Mouse (Mus musculus): ENCODE measurements around the gene Ddx39b. TPM values are rescaled to one million over a fixed set of nuclear protein-coding genes. Genes with fewer than 3 reads are reported as not detected.
"Not testable (repeated sequence)": the region's sequence is repeated elsewhere in the genome, so short reads cannot be mapped to it uniquely, and the experiment has no call there.

Gene Ddx39b
- total RNA-seq, 2 experiments from 2014 or later = 189 to 235 TPM

DNA sequence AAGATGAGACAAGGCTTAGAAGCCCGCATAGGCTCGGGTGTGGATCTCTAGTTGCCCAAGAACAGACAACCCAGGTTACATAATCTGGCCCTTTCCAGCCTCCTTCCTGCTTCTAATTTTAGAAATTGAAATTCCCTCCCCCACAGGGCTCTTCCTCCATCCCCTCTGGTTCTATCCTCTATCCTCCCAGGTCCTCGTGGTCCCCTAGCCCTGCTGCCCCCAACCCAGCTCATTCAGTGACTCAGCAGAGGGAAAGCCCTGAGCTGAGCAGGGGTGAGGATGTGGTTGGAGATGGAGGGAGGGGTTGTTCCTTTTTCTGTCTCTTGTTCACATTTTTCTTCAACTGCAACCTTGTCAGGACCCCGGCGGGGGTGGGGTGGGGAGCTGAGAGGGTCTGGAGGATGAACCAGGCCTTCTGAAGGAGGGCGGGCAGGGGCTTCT lies 21.9 kb upstream of the Ddx39b start:
- no peak for DNase-seq

DNA sequence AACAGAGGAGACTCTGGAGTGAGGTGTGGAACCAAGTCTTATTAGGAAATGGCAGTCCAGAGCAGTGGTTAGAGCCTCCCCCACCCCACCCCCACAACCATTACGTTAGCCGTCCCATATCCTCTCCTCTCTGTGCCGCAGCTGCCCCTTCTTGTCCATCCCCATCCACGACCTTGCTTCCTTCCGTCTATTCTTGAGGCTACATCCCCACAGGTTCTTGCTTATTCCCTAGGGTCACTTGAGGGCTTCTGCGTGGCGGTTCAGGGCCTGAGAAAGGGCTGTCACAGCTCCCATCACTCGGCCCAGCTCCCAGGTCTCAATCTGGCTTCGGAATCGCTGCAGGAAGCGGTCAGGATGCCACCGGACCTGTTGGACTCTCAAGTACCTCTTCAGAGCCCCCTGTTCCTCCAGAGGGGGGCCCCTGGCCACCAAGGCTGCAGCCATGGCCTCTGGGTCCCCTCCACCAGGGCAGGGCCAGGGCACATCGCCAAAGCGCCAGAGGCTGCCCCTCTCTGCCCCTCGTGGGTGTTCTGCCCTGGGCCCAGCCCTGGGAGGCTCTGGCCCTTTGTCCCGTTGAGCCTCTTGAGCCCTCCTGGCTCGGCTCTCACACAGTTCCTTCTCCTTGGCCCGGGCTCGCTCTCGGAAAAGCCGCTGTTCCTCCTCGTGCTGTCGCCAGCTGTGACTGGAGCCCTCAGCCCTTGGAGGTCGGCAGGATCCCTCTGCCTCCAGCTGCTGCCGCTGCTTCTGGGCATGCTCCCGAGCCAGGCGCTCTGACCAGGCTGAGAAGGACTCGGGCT lies 21.2 kb upstream of the Ddx39b start, which contains the start of gene Gm16181:
TSS of gene Gm16181 (plus strand) at position 679 of the 797 bp plus-strand sequence.
- DNase-seq = no peak

DNA sequence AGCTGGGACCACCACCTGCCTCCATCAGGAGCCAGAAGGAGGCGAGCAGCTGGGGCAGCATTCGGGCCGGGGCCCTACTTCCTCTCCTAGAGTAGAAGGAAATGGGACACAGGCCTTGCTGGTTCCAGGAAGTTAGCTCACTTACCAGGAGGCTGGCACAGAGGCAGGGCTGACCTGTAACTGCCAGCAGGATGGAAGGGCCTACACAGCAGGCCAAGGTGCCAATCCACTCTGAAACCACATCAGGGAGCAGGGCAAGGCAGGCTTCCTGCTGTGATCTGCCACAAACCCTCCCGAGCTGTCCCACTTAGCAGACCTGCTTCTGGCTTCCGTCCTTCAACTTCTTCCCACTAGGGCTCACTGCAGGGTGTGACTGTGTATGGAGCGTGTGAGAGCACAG lies 19.2 kb upstream of the Ddx39b start:
- no peak for DNase-seq

DNA sequence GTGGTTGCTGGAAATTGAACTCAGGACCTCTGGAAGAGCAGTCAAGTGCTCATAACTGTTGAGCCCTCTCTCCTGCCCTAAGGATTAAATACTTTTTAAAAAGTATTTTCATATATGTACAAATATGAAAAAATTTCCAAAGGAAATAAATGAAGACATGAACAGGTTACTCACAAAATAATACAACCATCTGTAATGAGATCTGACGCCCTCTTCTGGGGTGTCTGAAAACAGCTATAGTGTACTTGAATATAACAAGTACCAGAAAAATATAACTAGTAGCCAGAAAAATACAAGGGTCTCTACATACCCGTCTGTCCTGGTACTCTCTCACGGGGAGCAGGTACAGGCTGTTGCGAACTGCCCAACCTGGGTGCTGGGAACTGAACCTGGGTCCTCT lies 16.9 kb upstream of the Ddx39b start:
- no peak for DNase-seq

DNA sequence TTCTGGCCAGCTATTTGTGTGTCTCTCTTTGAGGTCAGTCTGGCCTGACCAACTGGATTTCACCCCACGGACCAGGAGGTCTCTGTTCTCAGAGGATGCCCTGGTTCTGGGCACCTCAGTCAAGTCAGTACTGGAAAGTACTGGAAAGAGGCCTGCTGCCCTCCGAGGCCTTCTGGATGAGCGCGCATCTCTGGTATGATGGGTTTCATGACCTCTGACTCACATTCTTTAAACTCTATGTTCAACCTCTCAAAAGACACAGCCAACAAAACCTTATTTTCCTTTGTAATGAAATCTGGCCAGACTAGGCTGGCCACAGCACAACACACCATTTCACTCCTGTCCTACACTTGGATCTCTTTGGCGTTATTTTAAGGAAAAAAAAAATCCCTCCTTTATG lies 16.1 kb upstream of the Ddx39b start:
- DNase-seq = no peak

DNA sequence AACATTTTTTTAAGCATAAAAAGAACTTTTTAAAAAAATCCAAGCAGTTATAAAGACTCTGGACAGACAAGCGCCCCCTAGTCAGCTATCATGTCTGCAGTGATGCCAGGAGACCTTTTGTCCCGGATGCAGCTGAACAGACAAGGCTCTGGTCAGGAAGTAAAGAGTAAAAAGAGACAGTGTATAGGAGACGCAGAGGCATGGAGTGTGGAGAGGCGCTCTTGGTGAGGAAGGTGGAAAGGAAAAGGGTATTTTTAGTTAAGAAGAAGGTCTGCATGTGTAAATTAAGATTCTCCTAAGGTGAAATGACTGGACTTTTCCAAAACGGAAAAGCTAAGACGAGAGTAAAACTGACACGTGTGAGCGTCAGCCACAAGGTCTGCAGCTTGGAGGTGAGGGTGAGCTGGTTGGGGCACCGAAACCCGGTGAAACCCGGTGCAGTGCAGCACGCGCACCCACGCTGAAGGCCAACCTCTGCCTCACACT lies 14.9 kb upstream of the Ddx39b start:
- no peak for DNase-seq

DNA sequence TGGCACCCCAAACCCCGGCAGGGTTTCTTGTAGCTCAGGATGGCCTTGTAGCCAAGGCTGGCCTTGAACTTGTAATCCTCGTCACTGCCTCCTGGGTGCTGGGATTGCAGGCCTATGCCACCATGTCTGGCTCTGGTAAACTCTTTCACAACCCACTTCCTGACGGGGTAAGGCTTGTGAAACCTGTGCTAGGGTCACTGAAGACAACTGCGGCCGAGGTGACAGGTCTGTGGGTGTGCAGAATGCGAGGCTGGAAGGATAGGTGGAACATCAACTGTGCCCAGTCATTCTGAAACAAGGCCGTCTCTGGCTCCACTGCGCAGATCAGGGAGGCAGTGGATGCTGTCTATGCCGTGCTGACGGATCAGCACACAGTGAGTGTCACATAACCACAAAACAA lies 10.5 kb upstream of the Ddx39b start:
- DNase-seq = no peak

DNA sequence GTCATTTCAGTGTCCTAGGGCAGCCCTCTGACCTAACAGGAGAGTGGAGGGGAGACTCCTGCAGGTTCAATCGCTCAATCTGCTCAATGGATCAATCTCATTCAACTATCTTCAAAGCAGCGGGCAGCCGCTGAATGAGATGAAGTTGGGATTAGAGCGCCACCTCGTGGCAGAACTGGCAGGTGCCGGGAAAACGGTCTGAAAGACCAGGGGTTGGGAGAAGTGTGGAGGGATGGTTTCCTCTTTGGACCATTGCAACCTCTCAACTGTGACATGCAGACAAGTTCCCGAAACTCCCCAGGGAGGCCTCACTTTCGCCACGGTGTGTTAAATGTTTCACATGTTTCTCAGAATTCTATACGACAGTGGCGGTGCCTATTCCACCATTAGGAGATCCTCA lies 9.5 kb upstream of the Ddx39b start:
- DNase-seq = peak; percentile 92

DNA sequence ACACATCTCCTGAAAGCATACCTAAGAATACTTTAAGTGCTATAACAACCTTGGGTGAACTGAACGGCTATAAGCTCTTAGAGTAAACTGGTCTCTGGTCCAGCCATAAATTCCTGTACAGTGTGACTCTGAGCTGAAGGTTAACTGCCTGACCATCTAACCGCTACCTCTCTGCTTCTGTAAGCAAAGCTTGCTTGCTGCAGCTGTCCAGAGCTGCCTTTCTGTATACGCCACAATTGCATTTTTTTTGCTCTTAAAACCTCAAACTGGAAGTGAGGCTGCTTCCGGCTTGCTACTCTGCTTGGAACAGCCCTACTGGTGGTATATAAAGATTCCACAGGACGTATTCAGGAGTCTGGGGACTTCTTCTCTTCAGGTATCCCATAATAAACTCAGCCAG lies 8.9 kb upstream of the Ddx39b start:
- no peak for DNase-seq

DNA sequence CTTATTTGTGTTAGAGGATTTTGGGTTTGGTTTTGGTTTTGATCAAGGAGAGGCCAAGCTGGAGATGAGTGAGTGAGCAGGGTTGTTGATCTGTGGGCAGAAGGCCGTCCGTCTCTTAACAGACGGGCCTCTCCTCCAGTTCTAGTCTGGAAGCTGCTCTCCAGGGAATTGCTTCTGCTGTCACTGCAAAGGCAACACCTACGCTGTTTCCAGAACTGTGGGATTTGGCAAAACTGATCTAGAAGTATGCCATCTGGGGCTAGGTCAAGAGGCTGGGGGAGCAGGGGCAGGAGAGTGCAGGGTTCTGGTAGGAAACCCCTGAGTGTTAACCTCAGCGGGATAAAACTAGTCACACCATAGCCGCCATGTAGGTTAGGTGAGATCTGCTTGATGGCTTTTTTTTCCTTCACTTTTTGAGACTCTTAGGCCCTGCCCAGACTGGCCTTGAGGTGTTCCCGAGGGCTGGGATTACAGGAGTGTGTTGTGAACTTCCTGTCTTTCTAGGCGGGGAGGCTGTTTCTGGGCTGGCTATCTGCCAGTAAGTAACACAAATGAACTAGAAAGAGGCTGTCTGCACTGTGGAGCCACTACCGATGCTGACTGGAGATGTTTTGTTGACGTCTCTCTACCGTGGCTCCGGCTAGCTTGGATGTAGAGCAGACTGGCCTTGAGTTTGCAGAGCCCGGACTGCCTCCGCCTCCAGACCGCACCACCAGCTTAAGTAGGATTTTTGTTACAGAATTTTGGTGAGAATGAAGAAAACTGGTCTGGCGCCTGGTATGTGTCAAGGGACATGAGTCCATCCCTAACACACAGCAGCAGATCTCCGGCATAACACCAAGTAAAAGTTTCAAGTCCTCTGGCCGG lies 8.2 kb upstream of the Ddx39b start, which contains the start of gene Atp6v1g2:
TSS of gene Atp6v1g2 (plus strand) at position 547 of the 867 bp plus-strand sequence.
- DNase-seq = peak; percentile 54

DNA sequence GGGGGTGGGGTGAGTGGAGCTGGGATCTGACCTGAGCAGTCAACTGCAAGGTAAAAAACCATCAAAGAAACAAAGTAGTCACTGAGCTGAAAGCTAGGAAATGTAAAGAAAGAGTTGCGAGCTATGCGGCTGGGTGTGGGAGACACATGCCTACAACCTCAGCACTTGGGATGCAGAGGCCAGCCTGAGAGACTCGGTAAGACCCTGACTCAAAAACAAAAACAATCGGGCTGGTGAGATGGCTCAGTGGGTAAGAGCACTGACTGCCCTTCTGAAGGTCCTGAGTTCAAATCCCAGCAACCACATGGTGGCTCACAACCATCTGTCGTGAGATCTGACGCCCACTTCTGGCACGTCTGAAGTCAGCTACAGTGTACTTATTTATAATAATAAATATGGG lies 7.5 kb upstream of the Ddx39b start:
- DNase-seq = not testable (repeated sequence)

DNA sequence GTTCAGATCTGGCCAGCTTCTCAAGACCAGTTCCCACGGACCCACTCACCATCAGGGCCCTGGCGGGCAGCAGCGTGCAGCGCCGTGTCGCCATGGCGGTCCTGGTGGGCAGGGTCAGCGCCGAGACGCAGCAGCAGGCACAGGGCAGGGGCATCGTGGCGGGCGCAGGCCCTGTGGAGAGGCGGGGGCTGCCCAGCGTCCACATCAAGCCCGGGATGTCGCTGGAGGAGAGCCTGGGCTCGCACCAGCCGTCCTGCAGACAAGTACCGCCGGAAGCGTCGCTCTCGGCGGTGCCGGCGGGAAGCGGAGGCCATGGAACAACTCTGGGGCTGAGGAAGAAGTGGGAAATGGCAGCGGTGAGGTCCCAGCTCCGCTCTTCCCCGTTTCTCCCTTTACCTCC lies 6.6 kb upstream of the Ddx39b start:
- peak; percentile 68 for DNase-seq

DNA sequence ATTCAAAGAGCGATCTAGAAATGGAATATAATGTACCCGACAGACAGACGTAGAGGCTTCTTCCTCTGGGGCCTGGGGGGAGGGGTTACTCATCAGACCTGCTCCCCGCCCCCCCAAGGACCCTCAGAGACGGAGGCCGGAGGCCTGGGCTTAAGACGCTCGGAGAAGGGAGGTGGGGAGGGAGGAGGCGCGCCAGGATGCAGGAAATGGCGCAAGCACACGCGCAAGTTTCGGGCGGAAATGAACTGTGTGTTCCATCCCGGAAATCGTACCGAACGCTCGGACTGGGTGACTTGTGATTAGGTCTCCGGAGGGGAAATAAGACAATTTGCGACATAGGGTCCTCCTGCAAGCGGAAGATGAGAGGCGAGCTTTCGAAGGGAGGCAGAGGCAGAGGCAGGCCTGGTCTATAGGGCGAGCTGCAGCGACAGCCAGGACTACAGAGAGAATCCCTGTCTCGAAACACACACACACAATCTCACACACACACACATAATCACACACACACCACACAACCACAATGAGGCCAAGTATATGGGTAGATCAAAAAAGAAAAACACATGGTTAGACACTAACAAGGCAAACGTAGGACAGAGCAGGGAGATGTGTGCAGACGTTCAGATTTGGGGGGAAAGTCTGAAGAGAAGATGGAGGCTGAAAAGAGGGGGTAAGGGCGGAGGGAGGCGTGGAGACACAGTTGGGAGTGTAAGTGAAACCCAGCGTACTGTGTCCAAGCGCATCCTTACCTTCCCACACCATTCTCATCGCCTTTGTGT lies 5.7 kb upstream of the Ddx39b start, which contains the start of gene Nfkbil1:
TSS of gene Nfkbil1 (minus strand) at position 179 of the 776 bp plus-strand sequence.
- peak; percentile 94 for DNase-seq

DNA sequence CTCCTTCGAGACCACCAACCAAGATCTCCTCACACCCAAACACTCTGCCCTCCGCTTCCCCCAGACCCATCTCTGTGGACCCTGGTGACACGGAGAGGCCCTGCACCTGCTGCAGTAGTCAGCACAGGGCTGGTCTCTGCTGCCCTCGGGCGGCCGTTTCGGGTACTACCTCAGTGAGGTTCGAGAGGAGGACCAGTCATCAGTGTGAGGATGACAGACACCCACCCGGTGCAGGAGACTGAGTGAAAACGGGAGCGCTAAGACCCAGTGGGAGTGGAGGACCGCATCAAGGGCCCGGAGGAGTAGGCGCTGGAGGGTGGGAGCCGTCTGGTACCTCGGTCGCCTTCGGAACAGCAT lies 5.2 kb upstream of the Ddx39b start:
- peak; percentile 99 for DNase-seq

DNA sequence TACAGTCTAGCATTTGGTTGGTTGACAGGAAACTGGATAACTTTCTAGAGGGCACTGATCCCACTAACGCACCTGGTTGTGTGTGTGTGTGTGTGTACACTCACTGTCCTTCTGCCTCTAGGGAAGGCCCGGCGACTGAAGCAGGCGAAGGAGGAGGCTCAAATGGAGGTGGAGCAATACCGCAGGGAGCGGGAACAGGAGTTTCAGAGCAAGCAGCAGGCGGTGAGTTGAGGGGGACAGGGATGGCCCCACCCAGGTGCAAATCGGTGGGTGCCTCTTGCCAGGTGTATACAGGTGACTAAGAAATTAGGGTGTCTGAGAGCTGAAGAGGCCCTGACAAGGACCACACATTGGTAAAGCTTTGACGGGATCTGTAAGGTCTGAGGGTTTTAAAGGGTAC lies 4.5 kb upstream of the Ddx39b start:
- no peak for DNase-seq

DNA sequence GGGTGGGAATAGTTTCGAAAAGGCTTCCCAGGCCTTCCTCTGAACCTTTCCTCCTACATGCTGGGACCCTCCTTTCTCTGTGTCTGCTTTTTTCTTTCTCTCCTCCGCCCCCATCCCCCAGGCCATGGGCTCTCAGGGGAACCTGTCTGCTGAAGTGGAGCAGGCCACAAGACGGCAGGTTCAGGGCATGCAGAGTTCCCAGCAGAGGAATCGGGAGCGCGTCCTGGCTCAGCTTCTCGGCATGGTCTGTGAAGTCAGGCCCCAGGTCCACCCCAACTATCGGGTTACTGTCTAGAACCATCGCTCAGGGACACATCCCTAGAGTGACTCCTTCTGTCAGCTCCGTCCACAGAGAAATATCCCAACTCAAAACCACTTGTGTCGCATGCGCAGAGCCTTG lies 4.0 kb upstream of the Ddx39b start:
- no peak for DNase-seq

DNA sequence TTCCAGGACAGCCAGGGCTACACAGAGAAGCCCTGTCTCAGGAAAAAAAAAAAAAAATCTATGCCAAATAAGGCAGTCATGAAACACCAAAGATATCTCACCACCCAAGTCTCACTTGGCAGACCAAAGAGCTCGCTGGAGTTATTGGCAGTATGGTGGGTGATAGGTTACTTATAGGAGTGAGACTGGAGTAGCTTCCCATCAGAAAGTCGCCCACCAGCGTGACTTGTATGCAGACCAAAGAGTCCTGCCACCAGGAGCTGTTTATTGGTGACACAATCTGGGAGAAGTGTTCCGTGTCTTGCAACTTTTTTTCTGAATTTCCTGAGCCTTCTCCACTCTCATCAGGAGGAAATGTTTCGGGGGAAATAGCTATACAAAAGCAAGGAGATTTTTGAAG lies 1.8 kb upstream of the Ddx39b start:
- no peak for DNase-seq

DNA sequence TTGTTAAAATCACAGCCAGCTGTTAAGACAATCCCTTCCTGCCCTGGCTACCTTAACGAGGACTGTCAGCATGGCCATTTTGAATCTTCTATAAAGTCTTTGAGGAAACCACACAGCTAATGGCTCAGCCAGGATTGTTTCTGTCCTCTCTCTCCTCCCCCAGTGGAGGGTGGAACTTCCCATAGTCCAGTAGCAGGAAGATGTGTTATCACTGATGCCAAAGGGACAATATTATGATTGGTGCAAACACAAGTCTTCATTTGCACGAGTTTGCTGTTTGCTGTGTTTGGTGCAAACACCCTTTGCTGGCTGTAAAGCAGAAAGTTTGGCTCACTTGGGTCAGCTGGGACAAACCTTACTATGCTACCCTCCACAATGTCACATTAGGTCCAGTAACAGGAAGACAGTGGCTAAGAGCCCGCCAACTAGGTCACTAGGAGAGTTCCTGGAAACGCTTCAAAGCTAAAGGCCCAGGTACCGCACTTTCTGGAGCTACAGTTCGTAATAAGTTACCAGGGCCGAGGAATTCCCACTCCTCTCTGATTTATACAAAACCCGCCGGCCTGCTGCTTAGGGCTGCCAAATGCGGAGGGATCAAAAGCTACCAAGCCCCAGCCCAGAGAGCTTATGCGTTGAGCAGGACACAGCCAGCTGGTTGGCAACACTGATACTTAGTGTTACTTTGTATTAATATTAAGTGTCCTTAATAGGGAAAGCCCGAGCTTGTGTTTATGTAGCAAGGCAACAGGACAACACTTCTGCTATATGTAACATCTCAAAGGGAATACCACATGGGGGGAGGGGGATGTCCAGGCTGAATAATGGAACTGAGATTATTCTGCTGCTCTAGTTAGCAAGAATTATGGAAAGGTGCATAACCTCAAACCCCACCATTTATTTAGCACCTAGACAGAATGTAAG lies 902 bp upstream of the Ddx39b start:
- DNase-seq = peak; percentile 58

DNA sequence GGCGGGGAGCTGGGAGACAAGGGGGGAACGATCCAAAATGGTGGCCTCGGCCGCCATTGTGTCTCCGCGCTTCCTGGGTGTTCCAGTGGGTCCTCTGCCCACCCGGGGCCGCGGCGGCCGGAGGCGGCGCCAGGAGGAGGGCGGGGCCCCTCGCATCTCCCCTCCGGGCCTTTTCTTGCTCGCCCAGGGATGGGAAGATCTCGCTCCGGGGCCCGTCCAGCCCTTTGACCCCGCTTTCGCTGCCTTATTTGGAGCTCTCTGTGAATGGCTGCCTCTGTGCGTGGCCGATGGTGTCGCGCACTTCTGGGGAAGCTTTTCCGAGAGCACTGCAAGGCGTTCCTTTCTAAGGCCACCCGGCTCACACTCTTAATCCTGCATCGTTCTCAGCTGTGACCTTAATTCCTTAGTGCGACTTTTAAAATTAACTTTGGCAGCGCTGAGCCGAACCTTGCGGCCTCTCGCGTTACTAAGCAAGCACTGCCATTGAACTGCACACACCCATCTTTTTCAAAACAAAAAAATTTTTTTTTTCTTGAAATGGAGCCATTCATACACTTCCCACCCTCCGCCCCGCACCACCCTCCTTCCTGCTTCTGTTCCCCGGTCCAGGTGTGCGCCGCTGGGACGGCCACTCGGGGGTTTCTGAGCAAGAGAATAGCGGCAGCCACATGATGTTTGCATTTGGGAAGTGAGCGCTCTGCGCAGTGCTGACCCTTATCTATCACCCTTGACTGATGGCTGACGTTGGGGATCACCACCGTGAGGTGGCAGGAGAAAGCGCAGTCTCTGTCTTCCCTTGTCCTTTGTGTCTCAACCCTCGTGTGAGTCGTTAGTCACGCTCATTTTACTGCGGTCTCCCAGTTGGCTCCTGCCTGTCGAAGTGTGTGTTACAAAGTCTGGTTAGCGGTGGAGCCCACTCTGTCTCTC lies 732 bp downstream of the Ddx39b start:
- peak; percentile 81 for DNase-seq

DNA sequence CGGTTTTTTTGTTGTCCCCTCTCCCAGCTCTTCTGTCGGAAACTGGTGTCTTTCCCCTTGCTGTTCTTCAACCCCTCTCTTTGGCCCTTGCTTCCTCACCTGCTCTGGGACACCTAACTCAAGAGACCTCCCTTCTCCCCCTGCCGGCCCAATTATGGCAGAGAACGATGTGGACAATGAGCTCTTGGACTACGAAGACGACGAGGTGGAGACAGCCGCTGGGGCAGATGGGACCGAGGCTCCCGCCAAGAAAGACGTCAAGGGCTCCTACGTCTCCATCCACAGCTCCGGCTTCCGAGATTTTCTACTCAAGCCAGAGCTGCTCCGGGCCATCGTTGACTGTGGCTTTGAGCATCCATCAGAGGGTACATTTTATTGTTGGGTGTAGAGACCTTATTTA lies 1.5 kb downstream of the Ddx39b start:
- DNase-seq = peak; percentile 71

Measured in adrenal gland, postnatal 10 days (tissue).